ENCODE assay signal across 14 mouse cellular contexts in the genomic region with DNA sequence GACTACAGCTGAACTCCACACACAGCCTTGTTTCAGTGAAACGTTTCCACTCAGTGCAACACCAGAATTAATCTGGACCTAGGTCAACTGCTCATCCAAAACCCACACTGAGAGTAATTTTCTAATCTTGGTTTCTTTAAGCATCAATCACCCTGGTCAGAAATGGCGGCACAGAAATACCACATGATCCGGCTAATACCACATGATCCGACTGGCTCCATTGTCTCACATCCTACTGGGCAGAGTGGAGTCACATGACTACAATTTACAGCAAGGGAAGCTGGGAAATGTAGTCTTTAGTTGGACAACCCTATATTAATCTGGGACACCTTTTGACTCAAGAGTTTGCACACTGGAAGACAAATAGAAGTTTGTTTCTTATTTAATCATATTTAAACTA.
DNase-seq lines count a peak whose midpoint lies in the region; ATAC-seq and TF ChIP-seq lines count a peak whose summit lies in the region.
"Had no signal": no experiment of that assay in that cellular context is flagged by ENCODE, and none has a peak within 500 bp of the region (broad histone marks: within the 10 kb centered on the region; RNA-seq: fewer than 3 reads in every experiment).

No protein-coding gene starts in this region.

- H3K4me1 ChIP-seq in neural tube, embryonic 15.5 days, result 0 out of 2 replicates have a peak, but pooled peaks cover 5% of the 10 kb centered on the region
- no peaks in the 10 kb centered on the region for H3K4me1 ChIP-seq in intestine, embryonic 16.5 days (ENCODE audit: control insufficient read depth, insufficient read depth, low read length)

- H3K27ac ChIP-seq in layer of hippocampus, adult 2 months, result no peak overlapping the region
- no peak overlapping the region for H3K27ac ChIP-seq in neural tube, embryonic 15.5 days (replicated peaks)
- no peak overlapping the region for H3K27ac ChIP-seq in intestine, embryonic 16.5 days (ENCODE audit: low read length)
- H3K27ac ChIP-seq: embryonic facial prominence, embryonic 15.5 days; heart, embryonic 13.5 days; limb, embryonic 12.5 days had no signal

- WGBS in neural tube, embryonic 15.5 days, result 69% methylated on average over 4 of the region's 4 CpGs
- 79% methylated on average over 4 of the region's 4 CpGs for WGBS in intestine, embryonic 16.5 days

- no peak for TF ChIP-seq CTCF in layer of hippocampus, adult 2 months (conservative IDR thresholded peaks at IDR 0.05)

- no peaks in the 10 kb centered on the region for H3K9me3 ChIP-seq in neural tube, embryonic 15.5 days (replicated peaks)
- no peaks in the 10 kb centered on the region for H3K9me3 ChIP-seq in intestine, embryonic 16.5 days (ENCODE audit: control insufficient read depth, low read length)
- H3K9me3 ChIP-seq: embryonic facial prominence, embryonic 15.5 days; limb, embryonic 12.5 days had no signal

- H3K4me2 ChIP-seq in neural tube, embryonic 15.5 days, result no peak overlapping the region
- H3K4me2 ChIP-seq in intestine, embryonic 16.5 days (ENCODE audit: low read depth, low read length), result no peak overlapping the region
- H3K4me2 ChIP-seq: embryonic facial prominence, embryonic 15.5 days; heart, embryonic 13.5 days; limb, embryonic 12.5 days had no signal

- peak; percentile 23 to 28 for DNase-seq in layer of hippocampus, adult 2 months (ENCODE audit: low spot score in 2 of 2)
- DNase-seq in layer of hippocampus, postnatal 25 days (ENCODE audit: extremely low spot score in 1 of 2, low spot score in 1 of 2), result no peak
- peak; percentile 30 for DNase-seq in brain, adult 2 months (ENCODE audit: low read depth, low spot score)
- peak; percentile 30 for DNase-seq in layer of hippocampus, adult 9-11 months
- DNase-seq in adrenal gland, postnatal 14 days, result no peak
- DNase-seq in thymus, adult 18-20 months, result no peak
- DNase-seq: thymus, postnatal 36 days had no signal

- ATAC-seq in neural tube, embryonic 15.5 days (ENCODE audit: low FRiP score), result peak; percentile 81
- no peak for ATAC-seq in intestine, embryonic 16.5 days
- ATAC-seq: activated CD4-positive, CD25-positive, alpha-beta regulatory T cell, adult 4 months; lung, postnatal 0 days had no signal

- peak overlapping the region; percentile 45 for H3K4me3 ChIP-seq in layer of hippocampus, adult 2 months
- no peak overlapping the region for H3K4me3 ChIP-seq in neural tube, embryonic 15.5 days (replicated peaks)
- no peak overlapping the region for H3K4me3 ChIP-seq in intestine, embryonic 16.5 days (ENCODE audit: low read length)
- H3K4me3 ChIP-seq: embryonic facial prominence, embryonic 15.5 days; heart, embryonic 13.5 days; limb, embryonic 12.5 days had no signal

- H3K9ac ChIP-seq in neural tube, embryonic 15.5 days (replicated peaks), result no peak overlapping the region
- H3K9ac ChIP-seq in intestine, embryonic 16.5 days (ENCODE audit: low read depth, low read length), result no peak overlapping the region
- H3K9ac ChIP-seq: embryonic facial prominence, embryonic 15.5 days; heart, embryonic 13.5 days; limb, embryonic 12.5 days had no signal

- no peaks in the 10 kb centered on the region for H3K27me3 ChIP-seq in neural tube, embryonic 15.5 days (replicated peaks)
- H3K27me3 ChIP-seq in intestine, embryonic 16.5 days (replicated peaks; ENCODE audit: control insufficient read depth, insufficient read depth, low read length), result no peaks in the 10 kb centered on the region
- H3K27me3 ChIP-seq: embryonic facial prominence, embryonic 15.5 days; heart, embryonic 13.5 days had no signal

- no peaks in the 10 kb centered on the region for H3K36me3 ChIP-seq in neural tube, embryonic 15.5 days
- no peaks in the 10 kb centered on the region for H3K36me3 ChIP-seq in intestine, embryonic 16.5 days (ENCODE audit: control insufficient read depth, insufficient read depth, low read length)
- H3K36me3 ChIP-seq: embryonic facial prominence, embryonic 15.5 days; heart, embryonic 13.5 days; limb, embryonic 12.5 days had no signal

Comparison
In these comparisons a context has a peak if more than half of its experiments do, and no peak if none do; other contexts are left out.
1. DNase-seq: peak in layer of hippocampus, adult 2 months (2 of 2), brain, adult 2 months (single experiment) and layer of hippocampus, adult 9-11 months (single experiment); none in layer of hippocampus, postnatal 25 days (0 of 2), adrenal gland, postnatal 14 days (single experiment) and thymus, adult 18-20 months (0 of 2).